Mouse (Mus musculus): ENCODE results near the gene Slc8a2. TPM values are rescaled to one million over a fixed set of nuclear protein-coding genes. Genes with fewer than 3 reads are reported as not detected.

Gene Slc8a2
- polyA plus RNA-seq, 1 experiment from 2014 or later = 0.24 TPM

GRCm38 (mm10) chr7:16208781-16209665 lies 79.4 kb downstream of the Slc8a2 start:
- H3K27ac ChIP-seq (ENCODE audit: low read depth, low read length) = peak overlapping the region; percentile 17; the same call in 1 of the 2 replicates
- peaks cover 59% of the 10 kb centered on the region for H3K36me3 ChIP-seq (ENCODE audit: control insufficient read depth, insufficient read depth, low read length)
- no peaks in the 10 kb centered on the region for H3K9me3 ChIP-seq (ENCODE audit: control insufficient read depth, low read length)
- peaks cover 12% of the 10 kb centered on the region; the same call in 1 of the 2 replicates for H3K4me1 ChIP-seq (ENCODE audit: control insufficient read depth, insufficient read depth, low read length)
- no peak overlapping the region for H3K4me3 ChIP-seq (ENCODE audit: low read length)
- no peak overlapping the region for H3K4me2 ChIP-seq (replicated peaks; ENCODE audit: low read depth, low read length)
- no peak overlapping the region for H3K9ac ChIP-seq (ENCODE audit: low read depth, low read length)
- WGBS = 65% methylated on average over 21 of the region's 21 CpGs
- no peak for ATAC-seq (ENCODE audit: low FRiP score, low TSS enrichment)
- H3K27me3 ChIP-seq (ENCODE audit: control insufficient read depth, insufficient read depth, low read length) = no peaks in the 10 kb centered on the region

Other genes starting within 250 kb of the Slc8a2 start
- gene Crx, start 249.9 kb upstream of the Slc8a2 start, polyA plus RNA-seq (2014; fragmentation: Nextera tagmentation; extraction: Ambion mirVana) = not detected in 2 replicates
- gene Crxos, start 247.2 kb upstream of the Slc8a2 start, polyA plus RNA-seq (2014; fragmentation: Nextera tagmentation; extraction: Ambion mirVana) = not detected in 2 replicates
- gene Selenow, start 207.4 kb upstream of the Slc8a2 start, polyA plus RNA-seq (2014; fragmentation: Nextera tagmentation; extraction: Ambion mirVana) = 811 and 907 TPM in 2 replicates
- gene Nop53, start 183.8 kb upstream of the Slc8a2 start, polyA plus RNA-seq (2014; fragmentation: Nextera tagmentation; extraction: Ambion mirVana) = 203 and 216 TPM in 2 replicates
- gene Ehd2, start 162.3 kb upstream of the Slc8a2 start, polyA plus RNA-seq (2014; fragmentation: Nextera tagmentation; extraction: Ambion mirVana) = 17.7 and 22.3 TPM in 2 replicates
- 6.9 and 10.0 TPM in 2 replicates for gene Bicra, start 81.9 kb upstream of the Slc8a2 start, polyA plus RNA-seq (2014; fragmentation: Nextera tagmentation; extraction: Ambion mirVana)
- 0.04 and 0.07 TPM in 2 replicates for gene Zfp541, start 68.0 kb upstream of the Slc8a2 start, polyA plus RNA-seq (2014; fragmentation: Nextera tagmentation; extraction: Ambion mirVana)
- 179 and 188 TPM in 2 replicates for gene Napa, start 31.4 kb upstream of the Slc8a2 start, polyA plus RNA-seq (2014; fragmentation: Nextera tagmentation; extraction: Ambion mirVana)
- gene Kptn, start 9.9 kb upstream of the Slc8a2 start, polyA plus RNA-seq (2014; fragmentation: Nextera tagmentation; extraction: Ambion mirVana) = 25.1 and 29.2 TPM in 2 replicates
- 26.1 and 28.0 TPM in 2 replicates for gene Meis3, start 45.3 kb downstream of the Slc8a2 start, polyA plus RNA-seq (2014; fragmentation: Nextera tagmentation; extraction: Ambion mirVana)
- gene Dhx34, start 92.2 kb downstream of the Slc8a2 start, polyA plus RNA-seq (2014; fragmentation: Nextera tagmentation; extraction: Ambion mirVana) = 8.5 and 13.0 TPM in 2 replicates
- gene C5ar2, start 114.3 kb downstream of the Slc8a2 start, polyA plus RNA-seq (2014; fragmentation: Nextera tagmentation; extraction: Ambion mirVana) = 0.05 and 0.09 TPM in 2 replicates
- 1.2 and 1.8 TPM in 2 replicates for gene C5ar1, start 129.7 kb downstream of the Slc8a2 start, polyA plus RNA-seq (2014; fragmentation: Nextera tagmentation; extraction: Ambion mirVana)
- 19.3 and 19.8 TPM in 2 replicates for gene Inafm1, start 143.8 kb downstream of the Slc8a2 start, polyA plus RNA-seq (2014; fragmentation: Nextera tagmentation; extraction: Ambion mirVana)
- 24.6 and 28.3 TPM in 2 replicates for gene Ccdc9, start 157.0 kb downstream of the Slc8a2 start, polyA plus RNA-seq (2014; fragmentation: Nextera tagmentation; extraction: Ambion mirVana)
- 8.6 and 13.8 TPM in 2 replicates for gene Bbc3, start 178.6 kb downstream of the Slc8a2 start, polyA plus RNA-seq (2014; fragmentation: Nextera tagmentation; extraction: Ambion mirVana)